Mouse (Mus musculus): Measurements from ENCODE around the gene Pole3. TPM values are rescaled to one million over a fixed set of nuclear protein-coding genes. Genes with fewer than 3 reads are reported as not detected.

The Pole3 gene
- polyA plus RNA-seq, 1 experiment from 2014 or later: 115 TPM

DNA sequence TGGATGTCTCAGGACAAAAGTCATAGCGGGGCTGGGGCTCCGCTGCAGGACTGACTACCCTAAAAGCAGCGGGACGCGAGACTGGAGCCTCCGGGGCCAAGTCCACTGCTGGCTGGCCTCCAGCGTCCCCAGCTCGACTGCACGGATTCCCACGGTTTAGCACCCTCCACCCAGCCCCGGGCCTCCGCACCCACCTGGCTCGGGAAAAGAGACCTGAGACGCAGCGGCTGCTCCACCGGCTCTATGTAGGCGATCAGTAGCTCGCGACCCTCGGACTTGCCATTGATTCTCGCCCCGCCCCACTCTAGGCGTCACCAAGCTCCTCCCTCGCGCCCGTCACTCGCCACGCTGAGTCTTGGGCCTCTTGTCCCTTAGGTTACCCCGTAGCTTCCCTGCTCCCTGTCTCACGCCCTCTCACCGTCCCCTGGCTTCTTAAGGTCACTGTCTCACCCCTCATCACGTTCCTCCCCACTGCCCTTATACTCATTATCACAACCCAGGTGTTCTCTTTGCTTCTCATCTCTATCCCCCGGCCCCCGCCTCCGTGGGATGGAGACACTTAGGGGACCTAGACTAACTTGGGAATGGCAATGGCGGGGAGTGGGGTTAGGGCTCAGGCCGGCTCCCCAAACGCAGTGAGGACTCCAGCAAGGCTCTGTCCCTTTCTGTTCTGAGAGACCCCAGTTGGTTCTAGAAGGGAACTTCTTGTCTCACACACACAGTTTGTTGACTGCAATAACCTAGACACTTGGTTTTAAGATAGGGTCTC lies 22.7 kb downstream of the Pole3 start:
- H3K27ac ChIP-seq: no peak overlapping the region

DNA sequence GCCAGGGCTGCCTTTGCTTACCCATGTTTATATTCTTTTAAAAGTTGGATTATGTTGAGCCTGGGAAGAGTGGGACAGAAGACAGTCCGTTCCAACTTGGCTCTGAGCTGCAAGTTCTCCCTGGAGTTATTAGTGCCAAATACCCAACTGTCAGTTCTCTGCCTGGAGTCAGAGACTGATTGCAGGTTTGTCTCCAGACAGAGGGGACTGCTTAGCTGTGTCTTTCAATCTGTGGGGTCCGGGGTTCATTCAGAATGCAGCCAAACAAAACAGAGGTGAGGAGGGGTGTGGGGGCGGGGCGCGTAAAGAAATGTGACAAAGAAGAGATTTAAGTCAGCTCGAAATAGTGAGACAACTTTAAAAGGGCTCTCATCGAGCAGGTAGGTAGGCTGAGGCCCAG lies 23.3 kb downstream of the Pole3 start:
- WGBS: 3% methylated on average over 7 of the region's 7 CpGs
- Histone ChIP-seq H3K27ac (no peak overlapping the region), H3K36me3 (replicated peaks) (peaks cover 17% of the 10 kb centered on the region), H3K9me3 (no peaks in the 10 kb centered on the region), H3K9ac (peak overlapping the region; percentile 71), H3K4me2 (peak overlapping the region; percentile 72), H3K4me3 (replicated peaks) (peak overlapping the region; percentile 74), H3K27me3 (no peaks in the 10 kb centered on the region), H3K4me1 (peaks cover 8% of the 10 kb centered on the region)
- peak; percentile 30 for ATAC-seq (ENCODE audit: low FRiP score)

More for the DNA sequence above, 22.7 kb downstream of the Pole3 start:
- H3K4me2 ChIP-seq: peak overlapping the region; percentile 72
- H3K4me1 ChIP-seq: peaks cover 8% of the 10 kb centered on the region
- WGBS: 3% methylated on average over 38 of the region's 38 CpGs
- H3K9me3 ChIP-seq: no peaks in the 10 kb centered on the region
- H3K36me3 ChIP-seq (replicated peaks): peaks cover 17% of the 10 kb centered on the region
- peak; percentile 97 for ATAC-seq (ENCODE audit: low FRiP score)
- peak overlapping the region; percentile 74 for H3K4me3 ChIP-seq (replicated peaks)
- H3K9ac ChIP-seq: peak overlapping the region; percentile 71
- no peaks in the 10 kb centered on the region for H3K27me3 ChIP-seq

DNA sequence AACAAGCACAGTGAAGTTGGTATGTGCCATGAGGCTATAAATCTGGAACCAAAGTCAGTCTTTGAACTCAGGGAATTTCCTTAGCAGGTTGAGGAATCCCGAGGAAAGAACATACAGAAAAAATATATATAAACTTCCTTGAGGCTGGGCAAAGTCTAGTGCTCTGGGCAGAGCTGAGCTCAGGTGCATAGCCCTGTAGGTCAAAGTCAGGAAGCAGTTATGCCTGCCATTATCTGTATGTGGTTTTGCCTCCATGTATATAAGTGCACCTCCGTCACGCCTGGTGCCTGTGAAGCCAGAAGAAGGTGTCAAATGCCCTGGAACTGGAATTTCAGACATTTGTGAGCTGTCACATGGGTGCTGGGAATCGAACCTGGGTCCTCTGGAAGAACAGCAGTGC lies 24.1 kb downstream of the Pole3 start:
- Histone ChIP-seq H3K4me1 (peaks cover 8% of the 10 kb centered on the region), H3K9ac (no peak overlapping the region), H3K27ac (no peak overlapping the region), H3K36me3 (replicated peaks) (peaks cover 17% of the 10 kb centered on the region), H3K4me3 (replicated peaks) (0 out of 2 replicates have a peak overlapping the region, but pooled peaks have one; percentile 74), H3K9me3 (no peaks in the 10 kb centered on the region), H3K27me3 (no peaks in the 10 kb centered on the region), H3K4me2 (no peak overlapping the region)
- 91% methylated on average over 4 of the region's 4 CpGs for WGBS
- ATAC-seq (ENCODE audit: low FRiP score): no peak

DNA sequence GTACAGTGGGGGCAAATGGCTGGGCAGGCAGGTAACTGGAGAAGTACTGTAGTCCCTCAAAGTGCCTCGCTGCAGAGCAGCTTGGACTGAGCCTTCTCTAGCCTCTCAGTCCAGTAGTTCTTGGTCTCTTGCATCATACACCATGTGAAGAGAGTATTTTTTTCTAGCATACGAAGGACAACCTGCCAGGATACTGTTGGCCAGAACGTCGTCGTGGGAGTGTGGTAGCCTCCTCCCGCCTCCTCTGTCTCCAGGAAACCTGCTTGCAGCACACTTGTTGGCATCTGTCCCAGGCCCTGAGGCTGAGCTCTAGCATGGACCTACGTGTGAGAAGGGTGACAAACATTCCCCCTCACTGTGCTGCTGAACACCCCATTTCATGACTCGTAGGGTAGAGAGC lies 28.1 kb downstream of the Pole3 start:
- no peak for ATAC-seq (ENCODE audit: low FRiP score)
- no peaks in the 10 kb centered on the region for H3K27me3 ChIP-seq
- H3K9ac ChIP-seq: no peak overlapping the region
- peaks cover 17% of the 10 kb centered on the region for H3K36me3 ChIP-seq (replicated peaks)
- peaks cover 6% of the 10 kb centered on the region for H3K4me1 ChIP-seq
- H3K9me3 ChIP-seq: no peaks in the 10 kb centered on the region
- 80% methylated on average over 8 of the region's 8 CpGs for WGBS
- H3K27ac ChIP-seq: no peak overlapping the region
- H3K4me2 ChIP-seq: no peak overlapping the region
- H3K4me3 ChIP-seq (replicated peaks): no peak overlapping the region

DNA sequence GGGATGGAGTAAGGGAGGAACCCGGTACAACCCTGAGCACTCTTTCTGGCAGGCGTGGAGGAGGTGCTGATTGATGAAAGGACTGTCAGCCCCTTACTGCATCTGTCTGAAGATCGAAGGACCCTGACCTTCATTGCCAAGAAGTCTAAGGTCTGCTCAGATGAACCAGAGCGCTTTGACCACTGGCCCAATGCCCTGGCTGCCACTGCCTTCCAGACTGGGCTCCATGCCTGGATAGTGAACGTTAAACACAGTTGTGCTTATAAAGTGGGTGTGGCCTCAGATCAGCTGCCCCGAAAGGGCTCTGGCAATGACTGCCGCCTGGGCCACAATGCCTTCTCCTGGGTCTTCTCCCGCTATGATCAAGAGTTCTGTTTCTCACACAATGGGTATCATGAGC lies 28.9 kb downstream of the Pole3 start:
- Histone ChIP-seq H3K4me3 (replicated peaks) (no peak overlapping the region), H3K27me3 (no peaks in the 10 kb centered on the region), H3K36me3 (replicated peaks) (peaks cover 17% of the 10 kb centered on the region), H3K9ac (no peak overlapping the region), H3K4me2 (no peak overlapping the region), H3K27ac (no peak overlapping the region), H3K9me3 (no peaks in the 10 kb centered on the region), H3K4me1 (no peaks in the 10 kb centered on the region)
- no peak for ATAC-seq (ENCODE audit: low FRiP score)
- 83% methylated on average over 8 of the region's 8 CpGs for WGBS

GRCm38 (mm10) chr4:62494230-62494629 lies 30.6 kb downstream of the Pole3 start:
- no peak overlapping the region for H3K4me2 ChIP-seq
- no peak for ATAC-seq (ENCODE audit: low FRiP score)
- WGBS: 74% methylated on average over 9 of the region's 9 CpGs

GRCm38 (mm10) chr4:62492682-62493081 lies 32.2 kb downstream of the Pole3 start:
- WGBS: 85% methylated on average over 2 of the region's 2 CpGs
- Histone ChIP-seq H3K9me3 (no peaks in the 10 kb centered on the region), H3K36me3 (replicated peaks) (0 out of 2 replicates have a peak, but pooled peaks cover under 1% of the 10 kb centered on the region), H3K9ac (no peak overlapping the region), H3K27ac (no peak overlapping the region), H3K4me3 (replicated peaks) (no peak overlapping the region), H3K4me1 (no peaks in the 10 kb centered on the region), H3K4me2 (no peak overlapping the region), H3K27me3 (no peaks in the 10 kb centered on the region)
- ATAC-seq (ENCODE audit: low FRiP score): no peak

More at GRCm38 (mm10) chr4:62494230-62494629, 30.6 kb downstream of the Pole3 start:
- no peak overlapping the region for H3K4me3 ChIP-seq (replicated peaks)
- peaks cover 13% of the 10 kb centered on the region for H3K36me3 ChIP-seq (replicated peaks)
- H3K9me3 ChIP-seq: no peaks in the 10 kb centered on the region
- no peak overlapping the region for H3K27ac ChIP-seq
- no peaks in the 10 kb centered on the region for H3K4me1 ChIP-seq
- no peak overlapping the region for H3K9ac ChIP-seq
- no peaks in the 10 kb centered on the region for H3K27me3 ChIP-seq

DNA sequence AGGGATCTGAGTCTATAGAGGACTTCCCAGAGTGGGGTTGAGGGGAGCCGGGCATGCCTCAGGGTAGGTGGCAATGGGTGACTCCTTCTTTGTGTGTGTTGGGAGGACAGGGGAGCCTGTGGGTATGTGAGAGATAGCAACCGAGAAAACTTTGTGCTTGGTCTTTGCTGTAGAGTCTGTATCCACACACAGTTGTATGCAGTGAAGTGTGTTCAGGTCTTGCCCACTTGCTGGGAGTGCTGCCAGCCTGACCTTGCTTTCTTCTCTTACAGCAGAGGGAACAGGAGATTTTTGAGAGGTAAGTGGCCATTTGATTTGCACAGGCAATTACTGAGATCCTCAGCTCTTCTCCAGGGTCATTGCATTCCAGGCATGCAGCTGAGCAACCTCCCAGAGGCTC lies 37.0 kb downstream of the Pole3 start:
- H3K9me3 ChIP-seq: no peaks in the 10 kb centered on the region

DNA sequence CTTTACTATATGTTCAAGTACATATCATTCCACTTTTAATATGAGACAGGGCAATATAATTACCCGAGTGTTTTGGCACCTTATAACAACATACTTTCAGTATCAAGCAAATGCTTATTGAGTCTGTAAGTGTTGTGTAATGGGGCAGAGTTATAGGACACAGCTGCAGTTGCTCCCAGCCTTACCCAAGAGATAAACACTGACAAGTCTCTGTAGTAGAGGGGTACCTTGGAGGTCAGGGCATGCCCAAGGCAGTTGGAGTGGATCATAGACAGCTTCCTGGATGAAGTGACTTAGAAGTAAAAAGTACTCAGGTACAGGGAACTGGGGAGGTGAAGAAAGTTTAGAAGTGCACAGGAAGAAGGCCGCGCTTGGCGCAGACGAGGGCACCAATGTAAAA lies 37.7 kb downstream of the Pole3 start:
- H3K27me3 ChIP-seq: peaks cover 3% of the 10 kb centered on the region
- H3K9ac ChIP-seq: no peak overlapping the region
- H3K4me3 ChIP-seq (replicated peaks): no peak overlapping the region
- no peaks in the 10 kb centered on the region for H3K4me1 ChIP-seq
- H3K36me3 ChIP-seq (replicated peaks): no peaks in the 10 kb centered on the region
- no peak for ATAC-seq (ENCODE audit: low FRiP score)
- WGBS: 96% methylated on average over 5 of the region's 5 CpGs
- no peak overlapping the region for H3K27ac ChIP-seq
- H3K9me3 ChIP-seq: no peaks in the 10 kb centered on the region
- no peak overlapping the region for H3K4me2 ChIP-seq

More for the DNA sequence above, 37.0 kb downstream of the Pole3 start:
- H3K36me3 ChIP-seq (replicated peaks): no peaks in the 10 kb centered on the region
- H3K27me3 ChIP-seq: no peaks in the 10 kb centered on the region
- H3K4me2 ChIP-seq: no peak overlapping the region
- H3K4me3 ChIP-seq (replicated peaks): no peak overlapping the region
- no peak overlapping the region for H3K9ac ChIP-seq
- no peaks in the 10 kb centered on the region for H3K4me1 ChIP-seq
- 95% methylated on average over 2 of the region's 2 CpGs for WGBS
- no peak for ATAC-seq (ENCODE audit: low FRiP score)
- H3K27ac ChIP-seq: no peak overlapping the region

GRCm38 (mm10) chr4:62486162-62486696 lies 38.6 kb downstream of the Pole3 start:
- H3K9ac ChIP-seq: no peak overlapping the region
- H3K4me2 ChIP-seq: no peak overlapping the region
- 92% methylated on average over 15 of the region's 15 CpGs for WGBS
- no peaks in the 10 kb centered on the region for H3K4me1 ChIP-seq
- H3K27ac ChIP-seq: no peak overlapping the region
- no peaks in the 10 kb centered on the region for H3K36me3 ChIP-seq (replicated peaks)
- no peaks in the 10 kb centered on the region for H3K9me3 ChIP-seq
- peaks cover 13% of the 10 kb centered on the region for H3K27me3 ChIP-seq
- no peak overlapping the region for H3K4me3 ChIP-seq (replicated peaks)
- ATAC-seq (ENCODE audit: low FRiP score): no peak

DNA sequence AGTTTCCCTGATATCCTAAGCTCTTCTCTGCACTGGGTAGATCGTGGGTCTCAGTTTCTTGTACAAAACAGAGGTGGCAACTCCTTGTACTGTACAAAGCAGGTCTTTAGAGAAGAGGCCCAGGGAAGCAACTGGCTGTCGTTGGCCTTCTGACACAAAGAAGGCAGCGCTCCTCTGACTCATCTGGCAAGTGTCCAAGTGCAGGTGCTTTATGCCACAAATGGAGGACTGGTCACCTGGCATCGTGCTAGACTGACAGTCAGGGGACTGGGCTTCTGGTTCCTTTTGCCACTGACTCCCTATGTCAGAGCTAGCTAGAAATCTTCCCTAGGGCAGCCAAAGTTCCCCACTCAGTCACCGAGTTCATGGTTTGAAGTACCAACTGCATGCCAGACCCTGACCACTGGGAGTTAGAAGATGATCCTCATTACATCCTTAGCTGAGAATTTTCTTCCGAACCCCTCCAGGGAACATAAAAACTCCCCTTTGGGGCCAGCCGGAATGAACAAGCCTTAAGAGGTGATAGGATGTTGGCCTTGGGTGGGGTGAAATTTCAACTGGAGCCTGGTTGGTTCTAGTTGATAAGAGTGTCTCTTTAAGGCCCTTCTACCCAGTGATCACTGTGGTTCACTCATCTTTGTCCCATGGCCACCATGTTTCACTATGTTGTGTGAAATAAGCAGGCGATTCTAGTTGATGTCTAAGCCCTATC lies 39.3 kb downstream of the Pole3 start:
- WGBS: 90% methylated on average over 8 of the region's 8 CpGs
- H3K9ac ChIP-seq: no peak overlapping the region
- H3K27me3 ChIP-seq: peaks cover 19% of the 10 kb centered on the region
- H3K4me2 ChIP-seq: no peak overlapping the region
- H3K4me3 ChIP-seq (replicated peaks): no peak overlapping the region
- H3K4me1 ChIP-seq: no peaks in the 10 kb centered on the region
- H3K36me3 ChIP-seq (replicated peaks): no peaks in the 10 kb centered on the region
- H3K27ac ChIP-seq: no peak overlapping the region
- H3K9me3 ChIP-seq: no peaks in the 10 kb centered on the region
- no peak for ATAC-seq (ENCODE audit: low FRiP score)

- WGBS: 84% methylated on average over 3 of the region's 3 CpGs
- Histone ChIP-seq H3K4me1 (peaks cover 4% of the 10 kb centered on the region), H3K4me2 (no peak overlapping the region), H3K9me3 (no peaks in the 10 kb centered on the region), H3K36me3 (replicated peaks) (no peaks in the 10 kb centered on the region), H3K4me3 (replicated peaks) (no peak overlapping the region), H3K27me3 (peaks cover 26% of the 10 kb centered on the region), H3K27ac (no peak overlapping the region), H3K9ac (no peak overlapping the region)
- no peak for ATAC-seq (ENCODE audit: low FRiP score)
These were observed 39.9 kb downstream of the Pole3 start for GRCm38 (mm10) chr4:62484928-62485327.

All from forebrain, embryonic 12.5 days (tissue).